Comparison of ENCODE assay signal across 32 mouse cellular contexts in the genomic region with DNA sequence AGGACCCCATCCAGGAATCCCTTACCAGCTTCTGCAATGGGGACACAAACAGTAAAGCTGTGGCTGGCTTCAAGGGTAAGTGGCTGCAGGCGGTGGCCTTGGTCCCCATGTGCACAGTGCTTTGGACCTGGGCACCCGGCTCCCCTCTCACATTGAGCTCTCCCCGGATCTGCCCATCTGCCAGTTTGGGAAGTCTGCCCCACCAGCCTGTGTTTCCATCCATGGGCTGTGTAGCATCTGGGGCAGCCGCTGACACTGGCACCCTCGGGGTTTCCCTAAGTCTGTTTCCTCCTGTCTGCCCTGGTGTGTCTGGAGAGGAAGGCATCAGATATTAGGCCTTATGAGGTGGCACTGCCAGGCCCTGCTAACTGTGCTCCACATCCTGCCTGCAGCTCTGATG. TPM values are rescaled to one million over a fixed set of nuclear protein-coding genes. Genes with fewer than 3 reads are reported as not detected.
DNase-seq lines count a peak whose midpoint lies in the region; ATAC-seq and TF ChIP-seq lines count a peak whose summit lies in the region.
"Had no signal": no experiment of that assay in that cellular context is flagged by ENCODE, and none has a peak within 500 bp of the region (broad histone marks: within the 10 kb centered on the region; RNA-seq: fewer than 3 reads in every experiment).

No protein-coding gene starts in this region.

- DNase-seq in cerebellum, postnatal 14 days, result peak; percentile 38 to 44
- DNase-seq in cerebellum, adult 9-11 months, result no peak
- DNase-seq in neural tube, embryonic 10.5 days (ENCODE audit: extremely low spot score, low spot score), result no peak
- DNase-seq in gastrocnemius, adult 2 months, result no peak
- DNase-seq: adrenal gland, postnatal 10 days; adrenal gland, postnatal 36 days; B cell, adult 2 months; cerebellum, adult 11 months; cerebellum, adult 2 months; cerebellum, postnatal 25 days; embryo, embryonic 11 days; gastrocnemius, postnatal 25 days; heart, adult 2 months had no signal

- H3K36me3 ChIP-seq in hindbrain, embryonic 13.5 days, result peaks cover 11% of the 10 kb centered on the region
- 0 out of 2 replicates have a peak, but pooled peaks cover under 1% of the 10 kb centered on the region for H3K36me3 ChIP-seq in hindbrain, embryonic 16.5 days (ENCODE audit: control insufficient read depth, insufficient read depth, low read length)
- H3K36me3 ChIP-seq in neural tube, embryonic 13.5 days, result peaks cover 9% of the 10 kb centered on the region; the same call in 1 of the 2 replicates

- no peak overlapping the region for H3K27ac ChIP-seq in hindbrain, embryonic 13.5 days
- no peak overlapping the region for H3K27ac ChIP-seq in hindbrain, embryonic 16.5 days (ENCODE audit: low read depth, low read length)
- 0 out of 2 replicates have a peak overlapping the region, but pooled peaks have one; percentile 13 for H3K27ac ChIP-seq in neural tube, embryonic 13.5 days (replicated peaks)
- H3K27ac ChIP-seq in gastrocnemius, adult 2 months, result no peak overlapping the region
- H3K27ac ChIP-seq: embryonic facial prominence, embryonic 10.5 days; embryonic facial prominence, embryonic 13.5 days; forebrain, embryonic 13.5 days; heart, adult 2 months; hindbrain, embryonic 12.5 days; hindbrain, postnatal 0 days had no signal

- no peaks in the 10 kb centered on the region for H3K4me1 ChIP-seq in hindbrain, embryonic 13.5 days (replicated peaks)
- no peaks in the 10 kb centered on the region for H3K4me1 ChIP-seq in hindbrain, embryonic 16.5 days (ENCODE audit: control insufficient read depth, insufficient read depth, low read depth, low read length)
- peaks cover 7% of the 10 kb centered on the region for H3K4me1 ChIP-seq in neural tube, embryonic 13.5 days (replicated peaks)
- H3K4me1 ChIP-seq: embryonic facial prominence, embryonic 13.5 days; forebrain, embryonic 13.5 days; hindbrain, embryonic 12.5 days had no signal

- no peaks in the 10 kb centered on the region for H3K9me3 ChIP-seq in hindbrain, embryonic 13.5 days
- H3K9me3 ChIP-seq in hindbrain, embryonic 16.5 days (ENCODE audit: control insufficient read depth, low read length), result no peaks in the 10 kb centered on the region
- H3K9me3 ChIP-seq in neural tube, embryonic 13.5 days, result no peaks in the 10 kb centered on the region
- H3K9me3 ChIP-seq: embryonic facial prominence, embryonic 10.5 days; embryonic facial prominence, embryonic 13.5 days; forebrain, embryonic 13.5 days; G1E; hindbrain, embryonic 12.5 days had no signal

- intact Hi-C loops in gastrocnemius, adult 2 months (cut with DNase I), result no loop called here

- peaks cover 16% of the 10 kb centered on the region for H3K27me3 ChIP-seq in hindbrain, embryonic 13.5 days
- no peaks in the 10 kb centered on the region for H3K27me3 ChIP-seq in hindbrain, embryonic 16.5 days (replicated peaks; ENCODE audit: control insufficient read depth, insufficient read depth, low read length)
- peaks cover 15% of the 10 kb centered on the region for H3K27me3 ChIP-seq in neural tube, embryonic 13.5 days
- H3K27me3 ChIP-seq: Patski had no signal

- WGBS in hindbrain, embryonic 13.5 days, result 87% methylated on average over 5 of the region's 5 CpGs
- 50% methylated on average over 5 of the region's 5 CpGs for WGBS in hindbrain, embryonic 16.5 days
- WGBS in neural tube, embryonic 13.5 days, result 78% methylated on average over 5 of the region's 5 CpGs

- H3K9ac ChIP-seq in hindbrain, embryonic 13.5 days, result 0 out of 2 replicates have a peak overlapping the region, but pooled peaks have one; percentile 4
- H3K9ac ChIP-seq in hindbrain, embryonic 16.5 days (ENCODE audit: low read depth, low read length), result no peak overlapping the region
- H3K9ac ChIP-seq in neural tube, embryonic 13.5 days, result 0 out of 2 replicates have a peak overlapping the region, but pooled peaks have one; percentile 22
- H3K9ac ChIP-seq: embryonic facial prominence, embryonic 13.5 days; forebrain, embryonic 13.5 days; hindbrain, embryonic 12.5 days had no signal

- TF ChIP-seq CTCF in gastrocnemius, adult 2 months (IDR thresholded peaks at IDR 0.05), result no peak

- H3K4me2 ChIP-seq in hindbrain, embryonic 13.5 days, result no peak overlapping the region
- H3K4me2 ChIP-seq in hindbrain, embryonic 16.5 days (ENCODE audit: low read length), result no peak overlapping the region
- H3K4me2 ChIP-seq in neural tube, embryonic 13.5 days, result no peak overlapping the region
- H3K4me2 ChIP-seq: embryonic facial prominence, embryonic 13.5 days; forebrain, embryonic 13.5 days; heart, embryonic 11.5 days; hindbrain, embryonic 12.5 days had no signal

- H3K4me3 ChIP-seq in hindbrain, embryonic 13.5 days, result no peak overlapping the region
- H3K4me3 ChIP-seq in hindbrain, embryonic 16.5 days (ENCODE audit: low read length), result no peak overlapping the region
- no peak overlapping the region for H3K4me3 ChIP-seq in neural tube, embryonic 13.5 days
- no peak overlapping the region for H3K4me3 ChIP-seq in gastrocnemius, adult 2 months
- H3K4me3 ChIP-seq: embryonic facial prominence, embryonic 10.5 days; embryonic facial prominence, embryonic 13.5 days; erythroblast, embryonic 14.5 days; forebrain, embryonic 13.5 days; heart, adult 2 months; hindbrain, embryonic 12.5 days had no signal

- no peak for ATAC-seq in hindbrain, embryonic 13.5 days (ENCODE audit: low FRiP score)
- no peak for ATAC-seq in hindbrain, embryonic 16.5 days
- ATAC-seq in neural tube, embryonic 13.5 days (ENCODE audit: low read depth), result no peak
- ATAC-seq: forebrain, embryonic 13.5 days; forebrain, embryonic 16.5 days; hindbrain, postnatal 0 days; inflammation-experienced regulatory T-cells, adult 6 months; intestine, embryonic 16.5 days; Patski had no signal

RNA-seq across cellular contexts. Expression of gene Smim5, which starts 11.7 kb away (rescaled TPM):
- polyA plus RNA-seq in hindbrain, embryonic 13.5 days (2015; fragmentation: Nextera tagmentation; extraction: Ambion mirVana), result 2.0 and 2.7 TPM in 2 replicates
- 2.5 and 3.9 TPM in 2 replicates for polyA plus RNA-seq in hindbrain, embryonic 16.5 days (2015; fragmentation: Nextera tagmentation; extraction: Ambion mirVana)
- polyA plus RNA-seq in neural tube, embryonic 13.5 days (2015; fragmentation: Nextera tagmentation; extraction: Ambion mirVana), result 0.85 and 1.7 TPM in 2 replicates
- total RNA-seq in gastrocnemius, adult 2 months (2021), result under 1 TPM; 0.23 to 0.89 TPM

RNA-seq across cellular contexts. Expression of gene Smim6, which starts 23.8 kb away (rescaled TPM):
- 0.88 and 1.0 TPM in 2 replicates for polyA plus RNA-seq in hindbrain, embryonic 13.5 days (2015; fragmentation: Nextera tagmentation; extraction: Ambion mirVana)
- 0.49 and 0.58 TPM in 2 replicates for polyA plus RNA-seq in hindbrain, embryonic 16.5 days (2015; fragmentation: Nextera tagmentation; extraction: Ambion mirVana)
- 0.94 and 1.2 TPM in 2 replicates for polyA plus RNA-seq in neural tube, embryonic 13.5 days (2015; fragmentation: Nextera tagmentation; extraction: Ambion mirVana)
- total RNA-seq in gastrocnemius, adult 2 months (2021), result not detected
- total RNA-seq: adrenal gland, adult 18-20 months; adrenal gland, postnatal 36 days; gastrocnemius, adult 8-10 months; gastrocnemius, postnatal 25 days; heart, adult 2 months; hindbrain, postnatal 0 days had no signal
- polyA plus RNA-seq: cerebellum, adult 2 months; cortical plate, adult 2 months; frontal cortex, adult 2 months; G1E had no signal

RNA-seq across cellular contexts. Expression of gene Myo15b, which starts 29.8 kb away (rescaled TPM):
- not detected in 2 replicates for polyA plus RNA-seq in hindbrain, embryonic 13.5 days (2015; fragmentation: Nextera tagmentation; extraction: Ambion mirVana)
- polyA plus RNA-seq in hindbrain, embryonic 16.5 days (2015; fragmentation: Nextera tagmentation; extraction: Ambion mirVana), result 0.16 and 0.31 TPM in 2 replicates
- 0.10 TPM in 1 of 2 replicates, not detected in the other for polyA plus RNA-seq in neural tube, embryonic 13.5 days (2015; fragmentation: Nextera tagmentation; extraction: Ambion mirVana)
- total RNA-seq in gastrocnemius, adult 2 months (2021), result not detected
- total RNA-seq: adrenal gland, adult 18-20 months; gastrocnemius, adult 8-10 months; gastrocnemius, postnatal 25 days had no signal
- polyA plus RNA-seq: erythroblast, embryonic 14.5 days; inflammation-experienced regulatory T-cells, adult 6 months had no signal

RNA-seq across cellular contexts. Expression of gene Sap30bp, which starts 45.1 kb away (rescaled TPM):
- 49.9 and 55.3 TPM in 2 replicates for polyA plus RNA-seq in hindbrain, embryonic 13.5 days (2015; fragmentation: Nextera tagmentation; extraction: Ambion mirVana)
- polyA plus RNA-seq in hindbrain, embryonic 16.5 days (2015; fragmentation: Nextera tagmentation; extraction: Ambion mirVana), result 38.4 and 45.3 TPM in 2 replicates
- 57.7 and 59.4 TPM in 2 replicates for polyA plus RNA-seq in neural tube, embryonic 13.5 days (2015; fragmentation: Nextera tagmentation; extraction: Ambion mirVana)
- 10 to 100 TPM; 12.1 to 13.4 TPM for total RNA-seq in gastrocnemius, adult 2 months (2021)

RNA-seq across cellular contexts. Expression of gene Recql5, which starts 45.3 kb away (rescaled TPM):
- polyA plus RNA-seq in hindbrain, embryonic 13.5 days (2015; fragmentation: Nextera tagmentation; extraction: Ambion mirVana), result 25.0 and 25.9 TPM in 2 replicates
- 20.2 and 21.3 TPM in 2 replicates for polyA plus RNA-seq in hindbrain, embryonic 16.5 days (2015; fragmentation: Nextera tagmentation; extraction: Ambion mirVana)
- polyA plus RNA-seq in neural tube, embryonic 13.5 days (2015; fragmentation: Nextera tagmentation; extraction: Ambion mirVana), result 22.5 and 23.5 TPM in 2 replicates
- 1 to 10 TPM; 7.5 to 8.6 TPM for total RNA-seq in gastrocnemius, adult 2 months (2021)

Comparison
In these comparisons a context has a peak if more than half of its experiments do, and no peak if none do; other contexts are left out.
1. DNase-seq: peak in cerebellum, postnatal 14 days (2 of 2); none in cerebellum, adult 9-11 months (single experiment), neural tube, embryonic 10.5 days (single experiment) and gastrocnemius, adult 2 months (single experiment).